Mouse (Mus musculus) monocyte, adult 5-6 weeks (primary cell): Measurements from ENCODE around the gene Frmd4b. TPM values are rescaled to one million over a fixed set of nuclear protein-coding genes. Genes with fewer than 3 reads are reported as not detected.

Experiments
- ATAC-seq: fragments of 153-309, 156-312 bp; replicated peaks from 2 replicates; pipeline ENCODE4 v1.8.0; 2017; ENCODE audit warnings: mild to moderate bottlenecking; ENCODE audit not compliant: low TSS enrichment, insufficient number of reproducible peaks, severe bottlenecking, poor library complexity, low FRiP score
- total RNA-seq: library from RNA; stranded (forward); fragments of 200-1000, 200-491, 200-594 nt; gene quantifications from 3 replicates; pipeline ENCODE4 v1.2.3, GENCODE M21; 2017

The Frmd4b gene
- total RNA-seq, 1 experiment from 2014 or later = 7.1 TPM

- no peak for ATAC-seq
Measured at GRCm38 (mm10) chr6:97491065-97491464, 126.3 kb downstream of the Frmd4b start.

GRCm38 (mm10) chr6:97488821-97489220 is 128.5 kb downstream of the Frmd4b start:
- no peak for ATAC-seq

GRCm38 (mm10) chr6:97488280-97488679 is 129.1 kb downstream of the Frmd4b start:
- no peak for ATAC-seq

GRCm38 (mm10) chr6:97487535-97488081 is 129.7 kb downstream of the Frmd4b start:
- ATAC-seq = 0 out of 2 replicates have a peak, but pooled peaks have one; percentile 22

GRCm38 (mm10) chr6:97486813-97487361 is 130.5 kb downstream of the Frmd4b start:
- no peak for ATAC-seq

- no peak for ATAC-seq
Measured at GRCm38 (mm10) chr6:97485886-97486386, 131.4 kb downstream of the Frmd4b start.

- peak; percentile 67; the same call in 1 of the 2 replicates for ATAC-seq
Measured at GRCm38 (mm10) chr6:97481912-97482311, 135.4 kb downstream of the Frmd4b start.

GRCm38 (mm10) chr6:97478981-97479860 is 138.1 kb downstream of the Frmd4b start:
- peak; percentile 72 for ATAC-seq

- no peak for ATAC-seq
Measured at GRCm38 (mm10) chr6:97473672-97474071, 143.7 kb downstream of the Frmd4b start.

GRCm38 (mm10) chr6:97472873-97473550 is 144.3 kb downstream of the Frmd4b start:
- ATAC-seq = no peak

- 0 out of 2 replicates have a peak, but pooled peaks have one; percentile 22 for ATAC-seq
Measured at GRCm38 (mm10) chr6:97463898-97464524, 153.3 kb downstream of the Frmd4b start.

GRCm38 (mm10) chr6:97462421-97462820 is 154.9 kb downstream of the Frmd4b start:
- ATAC-seq = no peak

GRCm38 (mm10) chr6:97459112-97459511 is 158.2 kb downstream of the Frmd4b start:
- no peak for ATAC-seq

GRCm38 (mm10) chr6:97458358-97458757 is 159.0 kb downstream of the Frmd4b start:
- no peak for ATAC-seq

GRCm38 (mm10) chr6:97457954-97458353 is 159.4 kb downstream of the Frmd4b start:
- ATAC-seq = peak; percentile 52; the same call in 1 of the 2 replicates

GRCm38 (mm10) chr6:97457210-97457609 is 160.1 kb downstream of the Frmd4b start:
- peak; percentile 56; the same call in 1 of the 2 replicates for ATAC-seq

GRCm38 (mm10) chr6:97452223-97452622 is 165.1 kb downstream of the Frmd4b start:
- no peak for ATAC-seq

GRCm38 (mm10) chr6:97449806-97450205 is 167.5 kb downstream of the Frmd4b start:
- no peak for ATAC-seq
